Mouse (Mus musculus): Measurements from ENCODE around the gene Taar2.

Taar2 gene

GRCm38 (mm10) chr10:23938312-23938711 is at the start of gene Taar2:
Taar2 (plus strand) TSS chr10:23938572.
- no peak for DNase-seq (ENCODE audit: low spot score in 2 of 2)

DNA sequence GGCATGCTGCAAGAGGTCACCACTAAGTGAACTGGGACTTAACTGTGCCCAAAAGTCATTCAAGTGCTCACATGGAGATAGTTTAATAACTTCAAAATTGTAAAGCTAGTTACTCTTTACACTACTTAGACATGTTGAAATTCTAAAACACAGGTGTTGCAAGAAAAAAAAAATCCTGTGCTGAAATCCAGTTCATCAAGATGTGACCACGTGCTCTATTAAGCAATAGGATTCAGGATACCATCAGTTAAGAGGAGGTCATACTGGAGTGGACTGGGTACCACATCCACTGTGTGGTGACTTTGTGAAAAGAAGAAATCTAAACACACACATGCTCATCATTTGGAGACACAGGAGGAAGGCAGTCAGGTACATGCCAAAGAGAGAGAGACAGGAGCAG is 45.4 kb upstream of the Taar2 start:
- no peak for DNase-seq (ENCODE audit: low spot score in 2 of 2)

DNA sequence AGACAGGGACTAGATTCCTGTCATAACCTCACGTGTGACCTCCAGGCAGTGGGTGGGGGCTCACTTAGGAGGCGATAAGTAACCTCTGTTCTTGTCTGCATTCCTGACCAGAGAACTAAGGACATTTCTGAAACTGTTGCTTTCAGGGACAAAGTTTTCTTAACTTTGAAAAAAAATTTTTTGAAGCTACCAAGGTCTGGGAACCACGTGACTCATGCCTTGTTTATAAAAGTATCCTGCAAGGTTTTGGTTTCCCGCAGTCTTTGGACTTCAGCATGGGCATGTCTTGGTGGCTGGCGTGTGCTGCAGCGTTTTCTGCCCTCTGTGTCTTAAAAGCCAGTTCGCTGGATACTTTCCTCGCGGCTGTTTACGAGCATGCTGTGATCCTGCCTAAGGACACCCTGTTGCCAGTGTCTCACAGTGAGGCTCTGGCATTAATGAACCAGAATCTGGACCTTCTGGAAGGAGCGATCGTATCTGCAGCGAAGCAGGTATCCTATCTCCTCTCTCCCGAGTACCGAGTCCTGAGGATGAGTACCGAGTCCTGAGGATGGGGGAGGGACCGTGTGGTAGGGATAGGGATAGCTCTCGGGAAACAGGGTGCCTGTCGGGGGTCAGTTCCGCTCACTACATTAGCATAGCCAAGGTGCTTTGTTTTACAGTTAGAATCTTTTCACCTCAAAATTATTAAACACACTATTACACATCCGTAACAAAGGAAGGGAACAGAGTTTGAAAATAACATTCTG is 43.6 kb upstream of the Taar2 start, which contains the start of gene Vnn1:
Gene Vnn1 (plus strand): TSS at position 88 of the 749 bp plus-strand sequence.
- peak in 1 of 2 experiments; percentile 12 for DNase-seq (ENCODE audit: low spot score in 2 of 2)

- DNase-seq (ENCODE audit: low spot score in 2 of 2): no peak
Measured at GRCm38 (mm10) chr10:23895376-23895775, 43.0 kb upstream of the Taar2 start.

DNA sequence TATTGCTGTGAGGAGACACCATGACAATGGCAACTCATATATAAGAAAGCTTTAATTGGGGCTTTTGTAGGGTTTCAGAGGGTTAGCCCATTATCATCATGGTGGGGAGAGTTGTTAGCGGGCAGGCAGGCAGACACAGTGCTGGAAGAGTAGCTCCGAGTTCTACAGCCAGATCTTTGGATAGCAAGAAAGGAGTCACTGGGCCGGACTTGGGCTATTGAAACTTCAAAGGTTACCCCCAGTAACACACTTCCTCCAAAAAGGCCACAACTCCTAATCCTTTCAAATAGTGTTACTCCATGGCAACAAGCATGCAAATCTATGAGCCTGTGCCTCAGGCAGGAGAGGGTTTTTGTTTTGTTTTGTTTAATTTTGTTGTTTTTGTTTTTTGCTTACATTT is 37.3 kb upstream of the Taar2 start:
- no peak for DNase-seq (ENCODE audit: low spot score in 2 of 2)

- no peak for DNase-seq (ENCODE audit: low spot score in 2 of 2)
Measured at GRCm38 (mm10) chr10:23905661-23906060, 32.7 kb upstream of the Taar2 start.

GRCm38 (mm10) chr10:23920056-23920455 is 18.3 kb upstream of the Taar2 start, which contains the start of gene Taar1:
Taar1 (plus strand) TSS chr10:23920356.
- no peak for DNase-seq (ENCODE audit: low spot score in 2 of 2)

- DNase-seq (ENCODE audit: low spot score in 2 of 2): no peak
Measured at GRCm38 (mm10) chr10:23922468-23922867, 15.9 kb upstream of the Taar2 start.

DNA sequence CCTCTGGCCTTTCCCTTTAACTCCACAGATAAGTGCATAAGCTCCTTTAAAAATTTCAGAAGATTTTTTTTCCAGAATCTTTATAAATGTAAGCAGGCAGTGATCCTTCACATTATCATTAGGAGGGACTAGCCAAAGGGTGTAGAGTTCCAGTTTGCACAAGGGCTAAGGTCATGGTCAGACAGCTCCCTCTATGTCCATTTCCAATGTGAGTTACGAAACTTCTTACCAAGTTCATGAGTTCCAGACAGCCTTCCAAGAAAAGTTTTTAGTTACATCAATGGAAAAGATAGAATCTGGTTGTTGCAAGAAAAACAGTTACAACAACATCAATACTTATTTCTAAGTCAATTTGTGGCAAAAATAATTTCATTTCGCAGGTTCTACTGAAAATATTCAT is 14.4 kb upstream of the Taar2 start:
- no peak for DNase-seq (ENCODE audit: low spot score in 2 of 2)

GRCm38 (mm10) chr10:23937613-23938012 is 759 bp upstream of the Taar2 start:
- DNase-seq (ENCODE audit: low spot score in 2 of 2): no peak

DNA sequence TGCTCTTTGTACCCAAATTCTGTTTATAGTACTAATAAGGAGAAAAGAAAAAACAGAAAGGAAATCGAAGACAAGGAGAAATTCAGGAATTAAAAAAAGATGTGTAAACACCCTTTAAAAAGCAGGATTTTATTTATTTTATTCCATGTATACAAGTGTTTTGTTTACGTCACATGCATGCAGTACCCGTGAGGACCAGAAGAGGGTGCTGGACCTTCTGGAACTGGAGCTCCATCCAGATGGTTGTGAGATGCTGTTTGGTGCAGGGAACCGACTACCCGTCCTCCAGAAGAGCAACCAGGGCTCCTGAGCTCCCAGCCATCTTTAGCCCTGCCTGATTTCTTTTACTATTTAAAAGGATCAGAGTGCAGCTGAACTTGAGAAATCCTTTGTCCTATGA is 4.1 kb downstream of the Taar2 start:
- no peak for DNase-seq (ENCODE audit: low spot score in 2 of 2)

DNA sequence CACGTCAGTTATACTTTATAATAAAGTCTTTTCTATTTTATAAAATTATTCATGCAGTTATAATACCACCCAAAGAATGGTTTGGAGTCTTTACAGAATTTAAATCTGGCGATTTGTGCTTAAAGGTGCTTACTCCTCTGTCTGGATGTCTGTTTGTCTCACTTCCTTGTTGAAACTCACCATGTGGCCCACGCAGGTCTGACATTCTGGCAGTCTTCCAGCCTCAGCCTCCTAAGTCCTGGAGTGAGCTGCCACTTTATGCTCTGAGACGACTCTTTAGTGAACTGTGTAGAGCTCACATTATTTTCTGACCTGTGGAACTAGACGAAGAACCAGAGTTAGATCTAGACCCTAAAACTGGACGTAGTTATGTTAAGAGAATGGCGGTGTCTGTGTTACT is 9.7 kb downstream of the Taar2 start:
- DNase-seq (ENCODE audit: low spot score in 2 of 2): no peak

DNA sequence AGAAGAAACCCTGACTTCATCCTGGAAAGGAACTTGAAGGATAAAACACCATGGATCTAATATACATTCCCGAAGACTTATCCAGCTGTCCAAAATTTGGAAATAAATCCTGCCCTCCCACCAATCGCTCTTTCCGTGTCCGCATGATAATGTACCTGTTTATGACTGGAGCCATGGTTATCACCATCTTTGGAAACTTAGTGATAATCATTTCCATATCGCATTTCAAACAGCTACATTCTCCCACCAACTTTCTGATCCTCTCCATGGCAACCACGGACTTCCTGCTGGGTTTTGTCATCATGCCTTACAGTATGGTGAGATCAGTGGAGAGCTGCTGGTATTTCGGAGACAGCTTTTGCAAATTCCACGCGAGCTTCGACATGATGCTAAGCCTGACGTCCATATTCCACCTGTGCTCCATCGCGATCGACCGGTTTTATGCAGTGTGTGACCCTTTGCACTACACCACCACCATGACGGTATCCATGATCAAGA is 11.2 kb downstream of the Taar2 start, which contains the start of gene Taar3:
Gene Taar3 (plus strand): TSS at position 51 of the 498 bp plus-strand sequence.
- no peak for DNase-seq (ENCODE audit: low spot score in 2 of 2)

GRCm38 (mm10) chr10:23951714-23952113 is 13.3 kb downstream of the Taar2 start:
- no peak for DNase-seq (ENCODE audit: low spot score in 2 of 2)

- peak; percentile 32 to 36 for DNase-seq (ENCODE audit: low spot score in 2 of 2)
Measured at GRCm38 (mm10) chr10:23959071-23959470, 20.7 kb downstream of the Taar2 start.

- DNase-seq (ENCODE audit: low spot score in 2 of 2): no peak
Measured at GRCm38 (mm10) chr10:23960444-23960915, 22.1 kb downstream of the Taar2 start, which contains the start of gene Taar4. Taar4 (plus strand) TSS chr10:23960494.

DNA sequence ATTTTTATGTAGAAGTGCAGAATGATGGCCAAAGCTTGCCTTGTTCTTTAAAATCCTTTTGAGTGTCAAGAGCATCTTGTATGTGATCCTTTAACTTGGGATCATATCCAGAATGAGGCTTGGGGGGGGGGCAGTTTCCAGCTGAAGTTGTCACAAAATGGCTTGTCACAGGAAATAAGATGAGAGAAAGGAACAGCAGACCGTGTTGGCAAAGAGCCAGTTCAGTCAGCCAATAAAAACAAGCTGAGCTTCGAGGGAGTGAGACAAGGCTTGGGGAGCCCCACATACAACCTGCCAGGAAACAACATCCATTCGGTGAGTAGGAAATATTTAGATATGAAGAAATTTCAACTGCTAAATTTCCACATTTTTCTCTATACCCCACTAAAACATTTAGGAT is 25.1 kb downstream of the Taar2 start:
- DNase-seq (ENCODE audit: low spot score in 2 of 2): no peak

DNA sequence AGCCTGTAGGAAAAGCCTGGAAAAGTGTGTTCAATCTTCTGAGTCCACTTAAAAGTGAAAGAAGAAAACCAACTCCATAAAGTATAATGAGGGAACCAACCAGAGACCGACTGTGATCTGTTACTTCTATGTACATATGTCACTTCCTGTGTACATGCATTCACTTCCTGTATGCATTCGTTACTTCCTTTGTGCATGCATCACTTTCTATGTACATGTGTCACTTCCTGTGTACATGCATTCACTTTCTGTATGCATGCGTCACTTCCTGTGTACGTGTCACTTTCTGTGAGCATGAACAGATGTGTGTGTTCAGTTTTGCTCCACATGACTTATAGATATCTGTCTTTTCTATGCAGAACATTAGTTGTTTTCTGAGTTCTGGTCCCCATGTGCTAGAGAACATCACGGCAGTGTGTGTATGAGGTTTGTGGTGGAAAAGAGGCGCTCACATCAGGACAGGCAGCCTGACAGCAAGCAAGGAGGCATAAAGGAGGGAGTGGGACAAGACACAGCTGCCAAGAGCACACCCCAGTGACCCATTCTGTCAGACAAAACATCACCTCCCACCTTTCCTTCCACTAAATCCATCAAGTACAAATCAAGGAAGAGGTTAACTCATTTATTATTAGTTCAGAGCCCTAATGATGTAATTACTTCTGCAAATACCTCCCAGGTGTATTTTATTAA is 26.7 kb downstream of the Taar2 start:
- no peak for DNase-seq (ENCODE audit: low spot score in 2 of 2)

DNA sequence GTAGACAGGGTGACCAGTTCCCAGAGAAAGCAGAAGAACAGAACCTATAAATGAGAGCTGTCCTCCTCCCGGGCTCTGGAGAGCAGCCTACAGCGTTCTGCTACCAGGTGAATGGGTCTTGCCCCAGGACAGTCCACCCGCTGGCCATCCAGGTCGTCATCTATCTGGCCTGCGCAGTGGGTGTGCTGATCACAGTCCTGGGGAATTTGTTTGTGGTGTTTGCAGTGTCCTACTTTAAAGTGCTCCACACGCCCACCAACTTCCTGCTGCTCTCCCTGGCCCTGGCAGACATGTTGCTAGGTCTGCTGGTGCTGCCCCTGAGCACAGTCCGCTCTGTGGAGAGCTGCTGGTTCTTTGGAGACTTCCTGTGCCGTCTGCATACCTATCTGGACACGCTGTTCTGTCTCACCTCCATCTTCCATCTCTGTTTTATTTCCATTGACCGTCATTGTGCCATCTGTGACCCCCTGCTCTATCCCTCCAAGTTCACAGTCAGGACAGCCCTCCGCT is 32.3 kb downstream of the Taar2 start, which contains the start of gene Taar5:
Gene Taar5 (plus strand): TSS at position 51 of the 510 bp plus-strand sequence.
- no peak for DNase-seq (ENCODE audit: low spot score in 2 of 2)

- DNase-seq (ENCODE audit: low spot score in 2 of 2): no peak
Measured at GRCm38 (mm10) chr10:23971256-23971655, 32.9 kb downstream of the Taar2 start.

DNA sequence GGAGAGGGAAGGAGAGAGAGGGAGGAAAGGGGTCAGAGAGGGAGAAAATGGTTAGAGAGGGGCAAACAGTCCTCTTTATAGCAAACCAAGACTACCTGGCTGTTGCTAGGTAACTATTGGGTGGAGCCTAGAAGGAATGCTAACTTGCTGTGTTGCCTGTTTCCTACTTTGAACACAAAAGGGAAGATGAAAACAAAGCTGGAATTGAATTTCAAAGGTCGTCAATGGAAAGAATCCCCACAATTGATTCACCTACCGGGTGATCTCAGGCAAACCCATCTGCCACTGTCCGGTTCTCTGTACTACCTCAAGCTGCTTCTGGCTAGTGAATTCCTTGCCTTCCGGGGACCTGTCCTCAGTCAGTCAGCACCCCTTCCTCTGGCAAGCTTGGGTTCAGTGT is 39.6 kb downstream of the Taar2 start:
- no peak for DNase-seq (ENCODE audit: low spot score in 2 of 2)

All from urinary bladder, postnatal 36 days (tissue).